Mouse (Mus musculus): ENCODE measurements around the gene Epb41l4b. TPM values are rescaled to one million over a fixed set of nuclear protein-coding genes. Genes with fewer than 3 reads are reported as not detected.

Epb41l4b gene
- total and polyA plus RNA-seq, 3 experiments, result 0.93 to 4.9 (median 2.0) TPM

- dilution Hi-C loops (cut with MboI; ENCODE audit: extremely low pct_ligation_motif_present, extremely low pct_unique_long_range_greater_than_20kb, low sequenced_read_pairs), result no loop called here
- no peaks in the 10 kb centered on the region for H3K36me3 ChIP-seq (replicated peaks in 1 of 2; ENCODE audit: control insufficient read depth in 1 of 2, insufficient read depth in 1 of 2, low read length in 1 of 2)
- no peak for DNase-seq (ENCODE audit: extremely low read depth)
- no peak overlapping the region for H3K9ac ChIP-seq (ENCODE audit: insufficient read depth, low read depth)
- H3K27me3 ChIP-seq (replicated peaks), result no peaks in the 10 kb centered on the region
- TF ChIP-seq TBP (conservative IDR thresholded peaks at IDR 0.05; ENCODE audit: low read depth, low read length), result no peak
- no peak for TF ChIP-seq GABPA (IDR thresholded peaks at IDR 0.05; ENCODE audit: insufficient replicate concordance, low read depth, low read length)
- TF ChIP-seq SIN3A (IDR thresholded peaks at IDR 0.05; ENCODE audit: low read length), result no peak
- TF ChIP-seq MYC (IDR thresholded peaks at IDR 0.05; ENCODE audit: low read depth, low read length), result no peak
- no peak for TF ChIP-seq PAX5 (IDR thresholded peaks at IDR 0.05; ENCODE audit: low read length)
- TF ChIP-seq ZMIZ1 (IDR thresholded peaks at IDR 0.05; ENCODE audit: low read depth, low read length), result no peak
- no peak for TF ChIP-seq JUN (IDR thresholded peaks at IDR 0.05; ENCODE audit: insufficient read depth, low read depth, low read length)
- H3K9me3 ChIP-seq (replicated peaks; ENCODE audit: low read length), result no peaks in the 10 kb centered on the region
- H3K4me2 ChIP-seq (ENCODE audit: insufficient read depth, low read depth, poor library complexity, severe bottlenecking), result no peak overlapping the region
- no peak overlapping the region for H3K27ac ChIP-seq (ENCODE audit: insufficient read depth, low read depth)
- H3K4me1 ChIP-seq (ENCODE audit: control insufficient read depth in 1 of 2, insufficient read depth in 2 of 2), result peaks cover 17 to 33% of the 10 kb centered on the region in 2 experiments
- no peaks in the 10 kb centered on the region for H3K79me2 ChIP-seq (replicated peaks; ENCODE audit: control insufficient read depth, extremely low read depth, insufficient read depth, poor library complexity, severe bottlenecking)
- in situ Hi-C loops (cut with MboI; ENCODE audit: low pct_ligation_motif_present, low pct_unique_long_range_greater_than_20kb, low sequenced_read_pairs), result loop anchor here (10.0 kb wide), 1 partner anchor 104 kb away; no protein-coding TSS in a partner anchor
- H3K4me3 ChIP-seq (replicated peaks in 1 of 3; ENCODE audit: low read depth in 2 of 3, low read length in 2 of 3, poor library complexity in 1 of 3), result no peak overlapping the region
Measured at GRCm38 (mm10) chr4:57168680-57169079, 25.4 kb upstream of the Epb41l4b start.

- Histone ChIP-seq H3K9ac (ENCODE audit: insufficient read depth, low read depth) (no peak overlapping the region), H3K9me3 (replicated peaks; ENCODE audit: low read length) (no peaks in the 10 kb centered on the region), H3K79me2 (replicated peaks; ENCODE audit: control insufficient read depth, extremely low read depth, insufficient read depth, poor library complexity, severe bottlenecking) (no peaks in the 10 kb centered on the region), H3K27ac (ENCODE audit: insufficient read depth, low read depth) (no peak overlapping the region), H3K27me3 (replicated peaks) (no peaks in the 10 kb centered on the region), H3K36me3 (replicated peaks in 1 of 2; ENCODE audit: control insufficient read depth in 1 of 2, insufficient read depth in 1 of 2, low read length in 1 of 2) (no peaks in the 10 kb centered on the region), H3K4me2 (ENCODE audit: insufficient read depth, low read depth, poor library complexity, severe bottlenecking) (no peak overlapping the region), H3K4me1 (ENCODE audit: control insufficient read depth in 1 of 2, insufficient read depth in 2 of 2) (peaks cover 20 to 37% of the 10 kb centered on the region in 2 experiments), H3K4me3 (replicated peaks in 1 of 3; ENCODE audit: low read depth in 2 of 3, low read length in 2 of 3, poor library complexity in 1 of 3) (no peak overlapping the region)
- in situ Hi-C loops (cut with MboI; ENCODE audit: low pct_ligation_motif_present, low pct_unique_long_range_greater_than_20kb, low sequenced_read_pairs) (loop anchor here (10.0 kb wide), 1 partner anchor 103 kb away; no protein-coding TSS in a partner anchor), dilution Hi-C loops (cut with MboI; ENCODE audit: extremely low pct_ligation_motif_present, extremely low pct_unique_long_range_greater_than_20kb, low sequenced_read_pairs) (no loop called here)
- TF ChIP-seq MAZ (IDR thresholded peaks at IDR 0.05; ENCODE audit: low read depth, low read length), result no peak
- no peak for TF ChIP-seq JUND (conservative IDR thresholded peaks at IDR 0.05; ENCODE audit: low read depth, low read length)
- no peak for TF ChIP-seq CHD1 (IDR thresholded peaks at IDR 0.05; ENCODE audit: low read depth, low read length)
- TF ChIP-seq E2F4 (IDR thresholded peaks at IDR 0.05; ENCODE audit: insufficient replicate concordance, low read depth, low read length), result no peak
- TF ChIP-seq MXI1 (IDR thresholded peaks at IDR 0.05; ENCODE audit: low read depth, low read length), result no peak
- no peak for DNase-seq (ENCODE audit: extremely low read depth)
Measured at GRCm38 (mm10) chr4:57168277-57168676, 25.0 kb upstream of the Epb41l4b start.

Data from CH12.LX (cell line).